Mouse (Mus musculus) forebrain, embryonic 16.5 days (tissue): ENCODE results near the gene Col6a5. TPM values are rescaled to one million over a fixed set of nuclear protein-coding genes. Genes with fewer than 3 reads are reported as not detected.
"Not testable (repeated sequence)": the region's sequence is repeated elsewhere in the genome, so short reads cannot be mapped to it uniquely, and the experiment has no call there.

Experiments used
- ATAC-seq: fragments of 200-750 bp; cut with Nextera tagmentation; 2 replicates; pipeline ENCODE4 v1.8.0; 2017; ENCODE audit warnings: mild to moderate bottlenecking, moderate library complexity
- H3K27ac ChIP-seq: fragments of 300-500 bp; sonication (generic); 2 replicates; pipeline ENCODE4 v1.5.1; 2014; ENCODE audit warnings: low read length, control low read depth
- H3K27me3 ChIP-seq: fragments of 300-500 bp; sonication (generic); replicated peaks from 2 replicates; pipeline ENCODE4 v1.6.1; 2014; ENCODE audit warnings: low read length; ENCODE audit not compliant: control insufficient read depth, insufficient read depth
- H3K36me3 ChIP-seq: fragments of 300-500 bp; sonication (generic); 2 replicates; pipeline ENCODE4 v1.6.1; 2014; ENCODE audit not compliant: control insufficient read depth, insufficient read depth
- H3K4me1 ChIP-seq: fragments of 300-500 bp; sonication (generic); replicated peaks from 2 replicates; pipeline ENCODE4 v1.6.1; 2014; ENCODE audit warnings: low read length; ENCODE audit not compliant: control insufficient read depth, insufficient read depth
- H3K4me2 ChIP-seq: fragments of 300-500 bp; sonication (generic); 2 replicates; pipeline ENCODE4 v1.6.1; 2014; ENCODE audit warnings: mild to moderate bottlenecking, low read length, control low read depth
- H3K4me3 ChIP-seq: fragments of 300-500 bp; sonication (generic); replicated peaks from 2 replicates; pipeline ENCODE4 v1.5.1; 2014; ENCODE audit warnings: mild to moderate bottlenecking, low read length, control low read depth
- H3K9ac ChIP-seq: fragments of 300-500 bp; sonication (generic); replicated peaks from 2 replicates; pipeline ENCODE4 v1.6.1; 2014; ENCODE audit warnings: low read depth, low read length, control low read depth
- H3K9me3 ChIP-seq: fragments of 300-500 bp; sonication (generic); 2 replicates; pipeline ENCODE4 v1.6.1; 2016; ENCODE audit warnings: low read length; ENCODE audit not compliant: control insufficient read depth
- WGBS: fragments of 180-500 bp; shearing (Covaris S2); extraction: QIAGEN DNeasy Blood & Tissue Kit; methylation state at CpG from one replicate; pipeline ENCODE4 v1.1.7; 2014; 5-methylcytosine and 5-hydroxymethylcytosine counted together
- polyA plus RNA-seq: library from polyadenylated mRNA; unstranded; fragments of >200 nt; fragmentation: Nextera tagmentation; extraction: Ambion mirVana; gene quantifications from 2 replicates; pipeline ENCODE4 v1.2.1, GENCODE M21; 2015

Gene Col6a5
- polyA plus RNA-seq, 1 experiment from 2014 or later: 0.28 TPM

DNA sequence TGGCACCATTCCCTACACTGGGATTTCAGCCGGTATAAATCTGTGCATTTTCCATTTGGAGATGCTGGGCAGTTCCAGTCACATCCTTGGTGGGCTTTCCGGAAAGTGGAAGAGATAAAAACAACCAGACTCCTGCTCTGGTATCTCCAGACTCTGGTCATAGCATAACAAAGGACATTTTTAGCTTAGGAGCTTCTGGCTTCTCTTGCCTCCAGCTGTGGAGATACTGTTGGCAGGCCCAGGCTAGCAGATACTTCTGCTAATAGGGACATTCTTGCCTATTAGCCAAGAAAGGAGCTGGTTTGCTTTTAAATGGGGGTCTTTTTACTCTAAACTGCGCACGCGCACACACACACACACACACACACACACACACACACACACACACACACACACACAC, 113.2 kb downstream of the Col6a5 start:
- Histone ChIP-seq H3K27me3 (no peaks in the 10 kb centered on the region), H3K4me3 (no peak overlapping the region), H3K9ac (no peak overlapping the region), H3K36me3 (no peaks in the 10 kb centered on the region), H3K4me1 (no peaks in the 10 kb centered on the region), H3K9me3 (no peaks in the 10 kb centered on the region), H3K4me2 (no peak overlapping the region), H3K27ac (no peak overlapping the region)
- ATAC-seq: no peak
- 95% methylated on average over 5 of the region's 5 CpGs for WGBS

DNA sequence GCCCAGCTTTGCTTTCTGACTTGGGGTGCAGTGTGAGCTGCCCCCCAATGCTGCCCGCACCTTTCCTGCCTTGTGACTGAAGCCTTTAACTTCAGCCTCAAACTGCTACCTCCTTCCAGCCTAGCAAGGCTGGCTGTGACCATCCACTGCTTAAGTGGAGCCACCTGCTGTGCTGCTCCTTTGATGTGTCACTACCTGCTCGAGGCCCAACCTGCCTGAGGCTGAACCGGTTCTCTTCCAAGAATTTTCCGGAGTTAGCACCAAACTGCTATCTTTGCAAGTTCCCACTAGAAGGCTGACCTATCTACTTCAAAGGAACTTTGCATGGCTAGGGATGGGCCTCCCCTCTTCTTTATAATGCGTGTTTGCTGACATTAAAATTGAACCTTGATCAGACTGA, 119.1 kb downstream of the Col6a5 start:
- not testable (repeated sequence) for H3K27ac ChIP-seq, H3K36me3 ChIP-seq, H3K27me3 ChIP-seq, H3K4me2 ChIP-seq, H3K4me3 ChIP-seq, ATAC-seq, H3K9ac ChIP-seq, H3K4me1 ChIP-seq, H3K9me3 ChIP-seq
- WGBS: 73% methylated on average over 5 of the region's 5 CpGs

DNA sequence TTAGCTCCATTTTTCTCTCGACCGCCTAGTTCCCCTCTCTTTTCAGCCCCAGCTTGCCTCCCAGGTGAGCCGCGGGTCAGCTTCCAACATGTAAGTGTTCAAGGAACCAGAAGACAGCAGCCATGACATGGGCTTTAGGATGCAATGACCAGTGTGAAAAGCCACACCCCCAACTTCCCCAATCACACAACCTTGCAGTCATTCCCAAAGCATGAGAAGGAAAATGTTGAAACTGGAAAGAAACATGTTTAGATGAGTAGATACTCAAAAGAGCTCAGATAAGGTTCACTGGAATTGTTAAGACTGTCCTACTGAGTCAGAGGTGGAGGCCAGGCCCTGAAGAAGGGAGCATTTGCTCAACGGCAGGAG, 121.3 kb downstream of the Col6a5 start:
- Histone ChIP-seq H3K4me2 (no peak overlapping the region), H3K36me3 (no peaks in the 10 kb centered on the region), H3K9ac (no peak overlapping the region), H3K27me3 (no peaks in the 10 kb centered on the region), H3K4me1 (no peaks in the 10 kb centered on the region), H3K9me3 (no peaks in the 10 kb centered on the region), H3K27ac (no peak overlapping the region), H3K4me3 (no peak overlapping the region)
- no peak for ATAC-seq
- 92% methylated on average over 5 of the region's 5 CpGs for WGBS

DNA sequence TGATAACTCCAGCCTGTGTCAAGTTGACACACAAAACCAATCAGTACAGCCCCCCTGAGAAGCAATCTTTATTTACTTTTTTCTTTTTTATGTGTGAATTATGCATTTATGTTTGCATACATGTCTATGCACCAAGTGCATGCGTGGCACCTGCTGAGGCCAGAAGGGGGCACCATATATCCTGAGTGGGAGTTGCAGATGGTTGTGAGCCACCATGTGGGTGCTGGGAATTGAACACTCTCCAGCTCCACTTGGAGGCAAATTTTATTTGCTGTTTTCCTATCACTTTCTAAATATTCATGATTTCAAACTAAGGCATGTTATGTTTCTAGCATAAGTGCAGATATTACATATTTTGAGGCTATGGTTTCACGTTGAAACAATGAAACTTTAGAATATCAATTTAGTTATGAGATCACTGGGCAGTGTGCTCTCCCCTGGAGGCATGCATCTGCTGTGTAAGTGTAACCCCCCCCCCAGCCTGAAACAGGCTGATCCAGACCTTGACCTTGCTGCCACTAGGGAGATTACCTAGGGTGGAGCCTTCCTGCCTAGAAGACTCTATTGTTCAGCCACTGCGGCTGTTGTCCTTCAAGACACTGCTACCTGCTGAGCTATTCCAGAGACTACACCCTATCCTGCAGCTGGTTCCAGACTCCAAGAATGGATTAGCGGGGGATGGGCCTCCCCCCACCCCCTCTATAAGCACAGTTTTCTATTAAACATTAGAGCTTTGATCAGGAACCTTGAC, 121.9 kb downstream of the Col6a5 start:
- H3K4me2 ChIP-seq: no peak overlapping the region
- 87% methylated on average over 4 of the region's 4 CpGs for WGBS
- H3K27me3 ChIP-seq: no peaks in the 10 kb centered on the region
- no peak overlapping the region for H3K9ac ChIP-seq
- H3K4me3 ChIP-seq: no peak overlapping the region
- no peak for ATAC-seq
- no peaks in the 10 kb centered on the region for H3K9me3 ChIP-seq
- no peaks in the 10 kb centered on the region for H3K36me3 ChIP-seq
- H3K4me1 ChIP-seq: no peaks in the 10 kb centered on the region
- no peak overlapping the region for H3K27ac ChIP-seq

DNA sequence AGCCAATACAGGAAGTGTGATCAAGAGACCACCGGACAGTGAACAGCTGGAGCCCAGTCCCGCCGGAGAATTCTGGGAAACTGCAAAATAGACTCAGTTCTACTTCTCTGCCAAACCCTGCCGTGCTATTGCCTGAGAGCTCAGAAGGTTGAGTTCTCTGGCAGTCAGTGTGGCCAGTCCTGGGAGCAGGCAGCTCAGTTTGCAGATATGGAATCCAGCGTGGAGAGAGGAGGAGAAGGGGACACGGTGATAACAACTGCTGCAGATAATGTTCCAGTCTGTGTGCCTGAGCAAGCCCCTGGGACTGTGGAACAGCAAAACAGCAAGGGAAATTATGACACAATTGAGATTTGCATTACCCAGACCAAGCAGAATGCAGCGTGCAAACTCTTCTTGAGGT, 124.9 kb downstream of the Col6a5 start:
- Histone ChIP-seq H3K9ac (no peak overlapping the region), H3K4me2 (no peak overlapping the region), H3K4me3 (no peak overlapping the region), H3K4me1 (no peaks in the 10 kb centered on the region), H3K27me3 (no peaks in the 10 kb centered on the region), H3K27ac (no peak overlapping the region), H3K9me3 (no peaks in the 10 kb centered on the region), H3K36me3 (no peaks in the 10 kb centered on the region)
- no peak for ATAC-seq
- 86% methylated on average over 7 of the region's 7 CpGs for WGBS

DNA sequence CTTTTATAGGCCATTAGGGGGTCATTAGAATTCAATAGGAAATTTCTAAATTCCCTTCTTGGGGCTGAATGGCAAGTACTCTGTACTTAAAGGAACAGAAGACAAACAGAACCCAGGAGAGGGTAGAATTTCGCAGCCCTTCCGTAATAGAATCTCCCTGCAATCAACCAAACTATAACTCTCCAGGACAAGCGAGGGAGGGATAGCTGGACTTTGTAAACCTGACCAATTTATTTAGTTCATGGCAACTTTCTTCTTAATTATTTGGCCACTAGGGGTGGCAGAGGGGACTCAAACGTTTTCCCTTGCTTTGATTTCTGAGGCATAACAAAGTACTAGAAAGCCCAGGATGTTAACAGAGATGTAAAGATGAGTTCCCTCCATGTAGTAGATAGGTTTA, 125.6 kb downstream of the Col6a5 start:
- no peak overlapping the region for H3K4me3 ChIP-seq
- H3K27ac ChIP-seq: no peak overlapping the region

DNA sequence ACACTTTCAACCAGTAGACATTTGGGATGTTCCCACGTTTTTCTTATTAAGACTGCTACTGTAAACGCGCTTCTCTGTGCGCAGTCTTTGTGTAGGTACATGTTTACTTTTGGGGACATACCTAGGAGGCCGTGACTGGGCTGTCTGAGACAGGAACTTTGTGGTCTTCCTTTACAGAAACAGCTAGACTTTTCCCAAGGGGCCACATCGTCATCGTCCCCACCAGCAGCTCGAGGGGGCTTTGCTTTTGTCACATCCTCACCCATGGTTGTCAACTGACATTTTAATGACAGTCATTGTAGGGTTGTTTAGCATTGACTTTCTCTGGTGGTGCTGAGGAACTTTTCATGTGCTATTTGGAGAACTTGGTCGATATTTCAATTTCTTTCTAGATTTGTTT, 129.2 kb downstream of the Col6a5 start:
- Histone ChIP-seq H3K9me3 (no peaks in the 10 kb centered on the region), H3K4me3 (no peak overlapping the region), H3K27me3 (no peaks in the 10 kb centered on the region), H3K9ac (no peak overlapping the region), H3K4me1 (0 out of 2 replicates have a peak, but pooled peaks cover 3% of the 10 kb centered on the region), H3K4me2 (no peak overlapping the region), H3K27ac (no peak overlapping the region), H3K36me3 (no peaks in the 10 kb centered on the region)
- 91% methylated on average over 9 of the region's 9 CpGs for WGBS
- no peak for ATAC-seq

More for the DNA sequence above, 125.6 kb downstream of the Col6a5 start:
- Histone ChIP-seq H3K36me3 (no peaks in the 10 kb centered on the region), H3K4me2 (no peak overlapping the region), H3K27me3 (no peaks in the 10 kb centered on the region), H3K9me3 (no peaks in the 10 kb centered on the region), H3K9ac (no peak overlapping the region), H3K4me1 (no peaks in the 10 kb centered on the region)
- ATAC-seq: no peak
- WGBS: 54% methylated on average over 4 of the region's 4 CpGs

DNA sequence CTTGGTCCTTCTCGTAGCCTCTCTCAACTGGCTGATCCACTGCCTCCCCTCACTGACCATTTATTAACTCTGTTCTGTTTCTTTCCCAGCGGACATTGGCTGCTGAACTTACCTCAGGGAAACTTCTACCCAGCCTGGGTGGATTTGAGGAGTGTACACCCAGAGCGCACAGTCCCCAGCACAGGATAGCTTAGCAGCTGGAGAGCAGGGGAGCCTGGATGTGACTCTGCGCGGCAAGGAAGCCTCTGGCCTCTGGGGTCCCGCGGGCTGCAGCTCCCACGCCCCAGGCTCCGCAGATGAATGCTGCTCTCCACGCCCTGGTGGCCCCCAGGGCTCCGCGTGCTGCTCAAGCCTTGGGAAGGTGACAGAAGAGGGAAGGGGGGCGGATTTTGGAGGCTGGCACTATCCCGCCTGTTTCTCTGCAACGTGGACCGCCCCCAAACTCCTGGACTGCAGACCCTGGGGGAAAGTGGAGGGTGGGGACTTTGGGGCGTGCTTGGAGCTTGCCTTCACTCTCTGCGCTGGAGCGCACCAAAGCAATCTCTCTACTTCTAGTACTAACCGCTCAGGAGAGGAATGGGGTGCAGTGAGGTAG, 132.6 kb downstream of the Col6a5 start, which contains the start of gene Col6a6:
Gene Col6a6 (minus strand): TSS at position 370 of the 595 bp plus-strand sequence.
- H3K4me1 ChIP-seq: 0 out of 2 replicates have a peak, but pooled peaks cover 3% of the 10 kb centered on the region
- no peak within 1 kb of the TSS for H3K4me2 ChIP-seq
- H3K9me3 ChIP-seq: no peaks in the 10 kb centered on the region
- H3K4me3 ChIP-seq: no peak within 1 kb of the TSS
- no peaks in the 10 kb centered on the region for H3K27me3 ChIP-seq
- ATAC-seq: no peak
- no peak within 1 kb of the TSS for H3K27ac ChIP-seq
- WGBS: 13% methylated on average over 17 of the region's 20 CpGs
- H3K9ac ChIP-seq: no peak within 1 kb of the TSS
- no peaks in the 10 kb centered on the region for H3K36me3 ChIP-seq

DNA sequence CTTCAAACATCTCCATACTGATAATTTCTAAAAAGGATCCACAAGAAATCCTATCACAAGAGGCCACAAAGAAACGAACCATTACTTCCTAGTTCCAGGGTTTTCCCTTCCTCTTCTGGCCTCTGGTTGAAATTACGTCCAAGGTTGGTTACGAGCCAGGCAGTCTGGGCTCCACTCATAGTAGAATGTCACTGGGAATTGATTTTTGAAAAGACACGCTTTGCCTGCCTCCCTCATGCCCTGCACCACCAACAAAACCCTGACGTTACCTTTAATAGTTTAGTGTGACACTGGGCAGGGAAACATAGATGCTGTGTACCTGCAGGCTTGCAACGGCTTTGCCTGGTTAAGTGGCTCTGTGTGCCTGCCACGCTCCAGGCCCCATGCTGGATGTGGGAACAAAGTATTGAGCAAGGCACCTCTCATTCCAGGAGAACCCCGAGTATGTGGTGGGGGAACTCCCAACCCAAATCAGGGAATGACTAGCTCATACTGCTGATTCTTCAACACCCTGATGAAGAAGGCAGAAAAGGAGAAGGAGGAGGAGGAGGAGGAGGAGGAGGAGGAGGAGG, 133.3 kb downstream of the Col6a5 start:
- no peak overlapping the region for H3K4me2 ChIP-seq
- no peaks in the 10 kb centered on the region for H3K27me3 ChIP-seq
- no peaks in the 10 kb centered on the region for H3K36me3 ChIP-seq
- H3K4me3 ChIP-seq: no peak overlapping the region
- ATAC-seq: no peak
- no peaks in the 10 kb centered on the region for H3K9me3 ChIP-seq
- 68% methylated on average over 8 of the region's 8 CpGs for WGBS
- no peak overlapping the region for H3K9ac ChIP-seq
- 0 out of 2 replicates have a peak, but pooled peaks cover 3% of the 10 kb centered on the region for H3K4me1 ChIP-seq
- H3K27ac ChIP-seq: no peak overlapping the region
